Mouse (Mus musculus): ENCODE data around the gene Enthd1.
"Not testable (repeated sequence)": the region's sequence is repeated elsewhere in the genome, so short reads cannot be mapped to it uniquely, and the experiment has no call there.

DNA sequence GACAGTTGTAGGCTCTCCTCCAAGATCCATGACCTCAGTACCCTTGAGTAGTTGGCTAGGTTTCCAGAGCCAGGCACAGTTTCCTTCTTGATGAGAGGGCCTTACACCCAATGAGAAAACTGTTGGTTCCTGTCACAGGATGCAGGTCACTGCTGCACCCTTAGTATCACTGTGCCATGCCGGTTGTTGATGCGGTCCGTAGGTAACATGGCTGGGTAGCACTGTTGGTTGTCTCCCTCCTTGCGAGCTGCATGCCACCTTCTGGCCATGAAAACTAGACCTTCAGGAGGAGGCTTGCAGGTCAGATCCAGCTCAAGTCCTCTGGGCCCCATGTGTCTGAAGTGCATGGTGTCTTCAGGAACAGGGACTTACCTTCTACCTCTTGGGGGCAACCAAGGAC is 61.8 kb downstream of the Enthd1 start:
- TF ChIP-seq GATA1, TAL1 (IDR thresholded peaks at IDR 0.05; ENCODE audit: low read length): not testable (repeated sequence)

All from erythroblast, embryonic 14.5 days (primary cell).